Comparison of ENCODE assay signal across 7 mouse cellular contexts in the genomic region with DNA sequence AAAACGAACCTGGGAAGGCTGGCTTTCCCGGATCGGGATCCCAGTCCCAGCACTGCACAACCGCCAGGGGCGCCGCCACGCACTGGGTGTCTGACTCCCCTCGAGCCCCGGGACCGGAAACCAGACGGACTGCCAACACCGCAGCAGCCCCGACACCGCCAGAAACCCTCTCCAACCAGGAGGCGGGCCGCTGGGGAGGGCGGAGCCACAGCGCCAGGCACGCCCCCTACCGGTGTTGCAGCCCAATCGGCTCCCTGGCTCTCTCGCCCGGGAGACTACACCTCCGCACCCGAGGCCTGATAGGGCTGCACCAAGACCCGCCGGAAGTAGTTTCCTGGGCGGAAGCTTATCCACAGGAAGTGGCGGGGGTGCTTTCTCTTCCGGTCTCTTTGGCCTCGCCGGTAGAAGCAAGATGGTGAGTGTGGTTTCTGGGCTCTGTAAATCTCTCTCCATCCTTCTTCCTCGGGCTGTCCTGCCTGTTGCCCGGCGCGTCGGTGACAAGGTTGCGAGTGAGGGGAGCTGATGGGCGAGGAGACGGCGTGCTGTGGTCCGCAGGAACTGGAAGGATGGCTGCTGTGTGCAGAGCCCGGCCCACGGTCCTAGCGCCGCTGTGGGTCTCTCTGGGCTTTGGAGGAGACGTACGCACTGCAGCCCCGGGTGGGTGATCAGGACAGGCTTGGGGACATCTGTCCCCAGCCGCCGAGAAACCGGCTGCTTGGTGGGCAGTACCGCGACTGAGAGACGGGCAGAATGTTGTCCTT. TPM values are rescaled to one million over a fixed set of nuclear protein-coding genes. Genes with fewer than 3 reads are reported as not detected.
DNase-seq lines count a peak whose midpoint lies in the region; ATAC-seq lines count a peak whose summit lies in the region.

A gene (plus strand): TSS at position 376 of the 761 bp plus-strand sequence.

- H3K9me3 ChIP-seq in embryonic facial prominence, embryonic 12.5 days: no peaks in the 10 kb centered on the region
- no peaks in the 10 kb centered on the region for H3K9me3 ChIP-seq in limb, embryonic 11.5 days (ENCODE audit: control insufficient read depth, low read length)
- H3K9me3 ChIP-seq in midbrain, embryonic 14.5 days (ENCODE audit: control insufficient read depth, low read length): no peaks in the 10 kb centered on the region

- peaks cover 36% of the 10 kb centered on the region for H3K36me3 ChIP-seq in embryonic facial prominence, embryonic 12.5 days
- H3K36me3 ChIP-seq in limb, embryonic 11.5 days (ENCODE audit: control insufficient read depth, insufficient read depth, low read length): peaks cover 27% of the 10 kb centered on the region
- H3K36me3 ChIP-seq in midbrain, embryonic 14.5 days (ENCODE audit: control insufficient read depth, insufficient read depth, low read length): peaks cover 39% of the 10 kb centered on the region

- peak within 1 kb of the TSS; percentile 89 for H3K9ac ChIP-seq in embryonic facial prominence, embryonic 12.5 days
- peak within 1 kb of the TSS; percentile 95 for H3K9ac ChIP-seq in limb, embryonic 11.5 days (ENCODE audit: low read length)
- H3K9ac ChIP-seq in midbrain, embryonic 14.5 days (replicated peaks; ENCODE audit: low read length): peak within 1 kb of the TSS; percentile 92

- peak within 1 kb of the TSS; percentile 90 for H3K4me3 ChIP-seq in embryonic facial prominence, embryonic 12.5 days
- H3K4me3 ChIP-seq in limb, embryonic 11.5 days (ENCODE audit: low read depth, low read length): peak within 1 kb of the TSS; percentile 85
- H3K4me3 ChIP-seq in midbrain, embryonic 14.5 days (replicated peaks; ENCODE audit: low read depth, low read length): peak within 1 kb of the TSS; percentile 89

- DNase-seq in adrenal gland, postnatal 25 days: peak; percentile 99
- peak; percentile 100 for DNase-seq in heart, adult 11 months
- DNase-seq in kidney, adult 18-20 months: peak; percentile 98
- peak; percentile 99 for DNase-seq in limb, embryonic 11.5 days (ENCODE audit: low spot score)
- peak; percentile 99 for DNase-seq in midbrain, embryonic 14.5 days
- DNase-seq in spleen, adult 18-20 months: peak; percentile 97 to 98

- H3K27me3 ChIP-seq in embryonic facial prominence, embryonic 12.5 days: no peaks in the 10 kb centered on the region
- no peaks in the 10 kb centered on the region for H3K27me3 ChIP-seq in limb, embryonic 11.5 days (ENCODE audit: control insufficient read depth, insufficient read depth, low read length)
- H3K27me3 ChIP-seq in midbrain, embryonic 14.5 days (ENCODE audit: control insufficient read depth, insufficient read depth, low read length): no peaks in the 10 kb centered on the region

- H3K4me1 ChIP-seq in embryonic facial prominence, embryonic 12.5 days: peaks cover 17% of the 10 kb centered on the region
- H3K4me1 ChIP-seq in limb, embryonic 11.5 days (ENCODE audit: control insufficient read depth, insufficient read depth, low read length): 0 out of 2 replicates have a peak, but pooled peaks cover 4% of the 10 kb centered on the region
- peaks cover 19% of the 10 kb centered on the region for H3K4me1 ChIP-seq in midbrain, embryonic 14.5 days (ENCODE audit: control insufficient read depth, insufficient read depth, low read length)

- peak within 1 kb of the TSS; percentile 96 for H3K27ac ChIP-seq in embryonic facial prominence, embryonic 12.5 days
- peak within 1 kb of the TSS; percentile 73 for H3K27ac ChIP-seq in limb, embryonic 11.5 days (replicated peaks; ENCODE audit: low read depth, low read length)
- H3K27ac ChIP-seq in midbrain, embryonic 14.5 days (replicated peaks; ENCODE audit: low read depth, low read length): peak within 1 kb of the TSS; percentile 86

- under 1% methylated on average over 55 of the region's 55 CpGs for WGBS in embryonic facial prominence, embryonic 12.5 days
- under 1% methylated on average over 55 of the region's 55 CpGs for WGBS in limb, embryonic 11.5 days
- WGBS in midbrain, embryonic 14.5 days: under 1% methylated on average over 55 of the region's 55 CpGs

- ATAC-seq in embryonic facial prominence, embryonic 12.5 days (ENCODE audit: insufficient number of reproducible peaks, insufficient read depth, low FRiP score, low TSS enrichment): peak; percentile 99
- ATAC-seq in limb, embryonic 11.5 days (ENCODE audit: insufficient number of reproducible peaks, low FRiP score, low TSS enrichment, low read depth): peak; percentile 98
- ATAC-seq in midbrain, embryonic 14.5 days (ENCODE audit: low FRiP score, low TSS enrichment): peak; percentile 98

- peak within 1 kb of the TSS; percentile 75 for H3K4me2 ChIP-seq in embryonic facial prominence, embryonic 12.5 days (replicated peaks)
- H3K4me2 ChIP-seq in limb, embryonic 11.5 days (ENCODE audit: low read depth, severe bottlenecking): peak within 1 kb of the TSS; percentile 74
- H3K4me2 ChIP-seq in midbrain, embryonic 14.5 days (ENCODE audit: low read length): peak within 1 kb of the TSS; percentile 88

RNA-seq across cellular contexts. Expression of the gene that starts here (rescaled TPM):
- 360 and 420 TPM in 2 replicates for total RNA-seq in adrenal gland, postnatal 25 days (2021)
- 537 and 548 TPM in 2 replicates for polyA plus RNA-seq in embryonic facial prominence, embryonic 12.5 days (2016; fragmentation: Nextera tagmentation; extraction: Ambion mirVana)
- polyA plus RNA-seq in limb, embryonic 11.5 days (2014; fragmentation: Nextera tagmentation; extraction: Ambion mirVana): 651 and 672 TPM in 2 replicates
- polyA plus RNA-seq in midbrain, embryonic 14.5 days (2014; fragmentation: Nextera tagmentation; extraction: Ambion mirVana): 446 and 522 TPM in 2 replicates

Comparison
In these comparisons a context has a peak if more than half of its experiments do, and no peak if none do; other contexts are left out.
1. Peak in every context shown above with its lines: DNase-seq, ATAC-seq, H3K4me3 ChIP-seq and H3K27ac ChIP-seq.